Mouse (Mus musculus): ENCODE measurements around the gene Foxe1.

Gene Foxe1

GRCm38 (mm10) chr4:46347580-46348515 lies 4.4 kb downstream of the Foxe1 start:
- no peak for DNase-seq (ENCODE audit: low spot score in 2 of 2)

- DNase-seq (ENCODE audit: low spot score in 2 of 2) = no peak
Observed at GRCm38 (mm10) chr4:46348897-46349296, 5.5 kb downstream of the Foxe1 start.

GRCm38 (mm10) chr4:46349530-46349929 lies 6.1 kb downstream of the Foxe1 start:
- no peak for DNase-seq (ENCODE audit: low spot score in 2 of 2)

GRCm38 (mm10) chr4:46353045-46353444 lies 9.6 kb downstream of the Foxe1 start:
- DNase-seq (ENCODE audit: low spot score in 2 of 2) = no peak

- DNase-seq (ENCODE audit: low spot score in 2 of 2) = peak in 1 of 2 experiments; percentile 27
Observed at GRCm38 (mm10) chr4:46356351-46357133, 13.1 kb downstream of the Foxe1 start.

DNA sequence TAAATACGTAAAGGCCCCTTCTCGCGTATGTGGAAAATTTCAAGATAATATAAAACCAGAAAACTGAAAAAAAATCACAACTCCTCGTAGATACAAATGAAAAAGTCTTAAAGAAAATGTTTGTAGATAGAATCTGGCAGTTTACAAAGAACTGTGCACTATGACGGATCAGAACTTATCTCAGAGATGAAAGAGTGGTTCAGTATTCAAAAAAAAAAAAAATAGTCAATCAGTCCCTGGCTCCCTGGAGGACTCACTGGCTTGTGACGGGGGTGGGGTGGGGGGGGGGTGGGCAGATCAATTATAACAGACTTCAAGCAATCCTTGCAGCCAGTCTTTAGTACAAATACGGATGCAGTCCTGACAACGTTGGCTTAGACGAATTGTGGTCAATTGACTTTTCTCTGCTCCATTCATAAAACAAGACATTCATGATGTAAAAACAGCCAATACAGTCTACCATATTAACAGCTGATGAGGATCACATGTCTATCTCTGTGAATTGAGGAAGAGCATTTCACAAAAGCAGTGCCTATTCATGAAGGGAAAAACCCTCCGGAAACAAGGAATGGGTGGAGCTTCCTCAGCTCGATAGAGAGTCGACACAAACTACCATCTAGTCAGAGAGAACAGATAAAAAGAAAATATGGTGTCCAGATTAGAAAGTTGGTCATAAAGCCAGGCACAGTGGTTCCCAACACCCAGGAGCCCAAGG lies 16.3 kb downstream of the Foxe1 start:
- no peak for DNase-seq (ENCODE audit: low spot score in 2 of 2)

DNA sequence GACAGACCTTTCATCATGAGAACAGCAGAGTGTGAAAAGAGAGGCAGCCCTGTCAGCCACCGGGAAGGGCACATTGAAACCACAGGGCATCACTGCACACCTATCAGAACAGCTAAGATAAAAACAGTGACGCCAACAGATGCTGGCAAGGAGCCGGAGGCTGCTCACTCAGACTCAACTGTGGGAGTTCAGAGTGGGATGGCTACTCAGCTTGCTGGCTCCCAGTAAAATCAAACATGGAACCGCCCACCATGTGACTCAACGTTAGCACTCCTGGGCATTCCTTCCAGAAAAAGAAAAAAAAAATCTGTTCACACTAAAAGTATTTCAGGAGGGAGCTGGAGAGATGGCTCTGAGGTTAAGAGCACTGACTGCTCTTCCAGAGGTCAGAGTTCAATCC lies 17.8 kb downstream of the Foxe1 start:
- peak in 1 of 2 experiments; percentile 31 for DNase-seq (ENCODE audit: low spot score in 2 of 2)

GRCm38 (mm10) chr4:46364360-46364759 lies 21.0 kb downstream of the Foxe1 start:
- no peak for DNase-seq (ENCODE audit: low spot score in 2 of 2)

DNA sequence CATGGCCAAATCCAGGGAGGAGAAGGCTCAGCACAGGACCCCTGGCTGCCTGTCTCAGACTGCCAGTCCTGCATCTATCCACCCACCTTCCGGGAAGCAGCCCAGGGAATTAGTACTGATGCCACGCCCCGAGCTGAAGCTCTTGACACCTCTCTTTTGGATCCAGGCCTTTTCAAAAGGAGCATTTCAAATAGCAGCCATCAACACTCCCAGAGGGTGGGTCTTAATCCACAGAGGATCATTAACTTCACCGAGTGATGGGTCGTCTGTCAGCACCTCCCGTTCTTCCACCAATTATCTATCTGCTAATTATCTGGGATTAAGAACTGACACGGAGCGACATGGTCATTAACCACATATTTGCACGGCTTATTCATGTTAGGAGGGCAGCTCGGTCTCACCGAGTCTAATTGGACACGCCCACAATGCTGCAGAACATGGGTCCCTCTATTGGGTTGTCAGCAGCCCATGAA lies 24.1 kb downstream of the Foxe1 start:
- DNase-seq (ENCODE audit: low spot score in 2 of 2) = no peak

DNA sequence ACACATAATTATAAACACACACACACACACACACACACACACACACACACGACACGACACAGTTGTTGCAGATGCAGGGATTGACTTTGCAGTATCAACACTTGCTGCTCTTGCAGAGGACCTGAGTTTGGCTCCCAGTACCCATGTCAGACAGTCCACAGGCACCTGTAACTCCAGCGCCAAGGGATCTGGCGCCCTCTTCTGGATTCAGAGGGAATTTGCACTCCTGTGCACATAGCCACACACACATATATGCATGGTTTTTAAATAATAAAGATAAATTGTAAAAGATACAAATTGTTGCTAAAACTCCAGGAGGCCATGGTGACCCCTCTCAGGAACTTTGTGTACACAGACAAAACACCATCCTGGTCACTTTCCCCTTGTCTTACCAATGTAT lies 25.7 kb downstream of the Foxe1 start:
- no peak for DNase-seq (ENCODE audit: low spot score in 2 of 2)

DNA sequence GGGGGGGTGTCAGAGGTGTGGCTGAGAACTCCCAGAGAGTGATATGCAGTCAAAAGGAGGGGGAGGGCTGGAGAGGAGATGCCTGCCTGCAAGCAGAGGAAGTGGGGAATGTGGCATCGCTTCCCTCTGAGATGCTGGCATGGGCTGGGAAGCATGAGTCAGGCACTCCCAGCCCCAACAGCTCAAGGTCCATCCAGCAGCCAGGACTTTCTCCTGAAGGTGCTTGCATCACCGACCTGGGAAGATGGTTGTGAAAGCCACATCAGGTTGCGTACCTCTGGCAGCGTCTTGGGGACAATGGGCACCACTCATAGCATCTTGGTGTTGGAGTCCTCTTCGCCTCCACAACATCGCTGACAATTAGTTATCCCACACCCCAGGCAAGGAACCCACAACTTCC lies 27.0 kb downstream of the Foxe1 start:
- no peak for DNase-seq (ENCODE audit: low spot score in 2 of 2)

- DNase-seq (ENCODE audit: low spot score in 2 of 2) = peak in 1 of 2 experiments; percentile 14
Observed at GRCm38 (mm10) chr4:46371030-46371429, 27.6 kb downstream of the Foxe1 start.

DNA sequence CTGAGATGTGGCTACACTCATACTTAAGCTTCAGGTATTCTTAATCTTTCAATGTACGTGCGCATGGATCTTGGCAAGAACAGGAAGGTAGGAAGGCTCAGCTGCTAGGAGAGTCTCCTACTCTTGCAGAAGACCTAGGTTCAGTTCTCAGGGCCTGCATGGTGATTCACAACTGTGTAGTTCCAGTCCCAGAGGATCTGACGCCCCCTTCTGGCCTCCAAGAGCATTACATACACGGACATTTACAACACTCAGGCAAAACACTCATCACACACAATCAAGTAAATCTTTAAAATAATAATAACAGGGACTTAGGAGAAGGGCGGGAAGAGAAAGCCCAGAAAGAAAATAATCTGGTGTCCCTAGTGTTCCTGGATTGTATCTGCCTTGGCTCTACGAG lies 31.0 kb downstream of the Foxe1 start:
- no peak for DNase-seq (ENCODE audit: low spot score in 2 of 2)

DNA sequence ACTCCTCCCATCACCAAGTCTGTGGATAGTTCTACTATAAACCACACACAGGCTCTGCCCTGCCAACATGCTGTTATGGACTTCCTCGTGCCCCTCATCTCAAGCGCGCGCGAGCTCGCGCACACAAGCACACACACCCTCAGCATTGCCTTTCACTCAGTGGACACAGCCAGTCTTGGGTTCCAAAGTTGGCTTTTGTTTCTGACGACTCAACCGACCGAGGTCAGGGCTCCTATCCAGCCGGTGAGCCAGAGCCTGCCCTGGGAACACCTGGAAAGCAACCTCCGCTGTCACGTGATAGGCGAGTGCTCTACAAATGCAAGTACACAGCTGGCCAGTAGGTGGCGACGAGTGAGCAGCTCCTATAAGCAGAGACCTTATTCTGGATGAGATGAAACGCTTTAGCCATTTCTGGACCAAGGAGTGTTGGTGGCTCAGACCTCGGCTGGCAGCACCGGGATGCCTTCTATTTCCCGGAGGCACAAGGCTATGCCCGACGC lies 31.5 kb downstream of the Foxe1 start:
- peak; percentile 66 to 77 for DNase-seq (ENCODE audit: low spot score in 2 of 2)

GRCm38 (mm10) chr4:46388556-46388955 lies 45.1 kb downstream of the Foxe1 start:
- no peak for DNase-seq (ENCODE audit: low spot score in 2 of 2)

DNA sequence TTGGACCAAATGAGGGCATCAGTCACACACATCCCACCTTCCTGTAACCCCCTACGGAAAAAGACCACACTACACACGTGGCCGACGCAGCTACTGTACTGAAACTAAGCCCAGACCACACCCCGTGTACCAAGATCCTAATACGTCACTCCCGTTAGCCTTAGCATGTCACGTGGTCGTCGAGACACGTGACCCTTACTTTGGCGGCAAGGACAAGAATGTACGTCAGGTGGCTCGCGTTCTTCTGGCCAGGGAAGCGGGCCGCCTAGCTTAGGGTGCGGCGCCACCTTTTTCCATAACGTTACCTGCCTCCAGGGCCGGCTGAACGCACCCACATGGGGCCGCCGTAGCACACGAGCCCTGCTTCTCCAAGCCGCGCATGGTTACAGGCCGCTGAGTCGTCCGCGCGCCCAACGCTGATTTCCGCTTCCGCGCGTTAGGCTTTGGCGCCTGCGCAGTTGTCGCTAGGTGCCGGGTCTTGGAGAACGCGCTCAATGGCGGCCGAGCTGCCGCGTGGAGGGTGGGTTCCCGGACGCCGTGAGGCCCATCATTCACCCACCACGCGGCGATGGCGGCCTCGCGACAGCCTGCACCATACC lies 45.7 kb downstream of the Foxe1 start, which contains the start of gene Trmo:
Gene Trmo, minus strand, starts transcription at position 425 of the 599 bp plus-strand sequence.
- peak; percentile 89 to 90 for DNase-seq (ENCODE audit: low spot score in 2 of 2)

DNA sequence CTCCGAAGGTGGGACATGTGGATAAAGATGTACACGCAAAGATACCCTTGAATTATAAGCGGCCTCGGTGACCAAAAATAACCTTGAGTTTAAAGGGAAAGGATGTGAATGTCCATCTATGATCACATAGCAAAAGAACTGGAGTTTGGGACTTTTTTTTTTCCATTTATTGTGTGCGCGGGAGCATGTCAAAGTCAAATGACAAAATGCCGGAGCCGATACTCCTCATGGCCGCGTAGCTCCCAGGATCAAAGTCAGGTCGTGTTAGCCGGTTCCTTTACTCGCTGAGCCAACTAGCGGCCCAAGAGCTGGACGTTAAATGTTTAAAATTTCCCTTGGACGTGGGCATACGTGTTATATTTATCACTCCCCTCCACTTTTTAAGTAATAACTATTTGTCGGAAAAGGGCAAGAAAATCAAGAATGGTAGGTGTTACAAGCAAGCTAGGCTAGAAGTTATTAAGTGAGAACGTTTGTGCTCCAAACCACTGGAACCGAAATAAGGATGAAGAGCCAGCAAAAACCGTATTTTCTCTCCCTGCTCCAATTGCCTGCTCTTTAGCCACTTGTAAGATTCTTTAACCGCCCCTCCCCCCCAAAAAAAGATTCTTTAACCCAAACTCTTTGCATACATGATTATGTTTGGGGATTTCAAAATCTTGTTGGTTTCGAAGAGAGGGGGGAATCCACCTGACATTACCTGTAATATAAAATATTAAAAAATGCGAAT lies 46.4 kb downstream of the Foxe1 start:
- DNase-seq (ENCODE audit: low spot score in 2 of 2) = no peak

- peak; percentile 61 to 65 for DNase-seq (ENCODE audit: low spot score in 2 of 2)
Observed at GRCm38 (mm10) chr4:46390390-46390970, 47.1 kb downstream of the Foxe1 start.

DNA sequence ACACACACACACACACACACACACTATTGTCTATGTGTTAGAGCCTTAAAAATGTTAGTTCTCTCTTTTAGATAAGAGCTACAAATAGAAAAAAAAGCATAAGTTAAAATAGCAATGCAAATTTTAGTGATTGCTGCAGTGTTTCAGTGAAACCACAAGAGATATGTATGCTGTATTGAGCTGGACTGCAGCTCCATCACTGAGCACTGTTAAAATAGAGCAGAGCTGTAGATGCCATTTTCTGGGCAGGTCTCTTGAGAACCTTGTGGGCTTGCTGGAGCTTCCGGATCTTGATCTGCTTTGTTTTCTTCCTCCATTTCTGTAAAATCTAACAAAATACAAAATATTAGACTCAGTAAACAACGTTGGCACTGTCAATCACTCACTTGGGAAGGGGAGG lies 51.0 kb downstream of the Foxe1 start:
- DNase-seq (ENCODE audit: low spot score in 2 of 2) = no peak

- no peak for DNase-seq (ENCODE audit: low spot score in 2 of 2)
Observed at GRCm38 (mm10) chr4:46395736-46396135, 52.3 kb downstream of the Foxe1 start.

Measured in frontal cortex, postnatal 14 days (tissue).